Mouse (Mus musculus) embryonic stem cell, embryonic (primary cell): ENCODE data around the gene Syt3.

Experiments
- CTCF ChIA-PET, 4 experiments: fragments of 300-600 bp in 2 of 4; fragments of 350-600 bp in 2 of 4; sonication (Branson Sonifier 250); formaldehyde crosslinking; loops; one replicate each; lab custom pipeline; 2022; ENCODE audit warnings: inconsistent platforms in 2 of 4; lab: Charles Lee
- POLR2A ChIA-PET, 4 experiments: fragments of 300-600 bp in 2 of 4; fragments of 350-600 bp in 2 of 4; sonication (Branson Sonifier 250); formaldehyde crosslinking; loops; one replicate each; lab custom pipeline; 2022; ENCODE audit warnings: antibody characterized with exemption in 4 of 4, inconsistent platforms in 1 of 4; lab: Charles Lee

Gene Syt3

GRCm38 (mm10) chr7:44352750-44353600 is 30.9 kb upstream of the Syt3 start:
- ChIA-PET POLR2A (interaction anchor here (0.6 to 3.4 kb wide), 23 partner anchors 8 to 617 kb away, joined by 3 to 20 read pairs (median 4); partner anchors contain the start of genes Emc10 (in 1 of the 4) and Fam71e1 (in 1 of the 4)), CTCF (interaction anchor here in 3 of 4 experiments (0.5 to 3.1 kb wide), 15 partner anchors 9 to 271 kb away, joined by 3 to 13 read pairs (median 4); no protein-coding TSS in a partner anchor)

GRCm38 (mm10) chr7:44353601-44354340 is 30.1 kb upstream of the Syt3 start:
- POLR2A ChIA-PET, result interaction anchor here (0.5 to 3.4 kb wide), 36 partner anchors 9 to 1103 kb away, joined by 3 to 20 read pairs (median 4); partner anchors contain the start of genes 1700028J19Rik (in 1 of the 4), 2410002F23Rik (in 1 of the 4), Clec11a (in 1 of the 4) and Emc10 (in 1 of the 4)
- CTCF ChIA-PET, result interaction anchor here (0.5 to 3.1 kb wide), 19 partner anchors 10 to 270 kb away, joined by 3 to 13 read pairs (median 3); no protein-coding TSS in a partner anchor

- ChIA-PET POLR2A (interaction anchor here in 2 of 4 experiments (0.8 to 3.4 kb wide), 13 partner anchors 10 to 235 kb away, joined by 3 to 20 read pairs (median 4); partner anchors contain the start of gene Kcnc3 (in 1 of the 2)), CTCF (interaction anchor here in 2 of 4 experiments (1.0 to 3.1 kb wide), 4 partner anchors 20 to 92 kb away, joined by 3 to 13 read pairs (median 4); no protein-coding TSS in a partner anchor)
Measured at GRCm38 (mm10) chr7:44355411-44355810, 28.5 kb upstream of the Syt3 start.

GRCm38 (mm10) chr7:44356590-44357481 is 27.1 kb upstream of the Syt3 start:
- ChIA-PET CTCF (interaction anchor here in 3 of 4 experiments (0.6 to 1.2 kb wide), 4 partner anchors 80 to 104 kb away, joined by 3 to 5 read pairs (median 4); no protein-coding TSS in a partner anchor), POLR2A (interaction anchor here in 3 of 4 experiments (0.6 to 2.5 kb wide), 13 partner anchors 12 to 1103 kb away, joined by 3 to 11 read pairs (median 3); no protein-coding TSS in a partner anchor)

GRCm38 (mm10) chr7:44357531-44357930 is 26.4 kb upstream of the Syt3 start:
- POLR2A ChIA-PET, result interaction anchor here in 2 of 4 experiments (0.5 to 1.2 kb wide), 8 partner anchors 14 to 922 kb away, joined by 3 to 5 read pairs (median 3); partner anchors contain the start of gene Pold1 (in 1 of the 2)

GRCm38 (mm10) chr7:44358012-44358411 is 25.9 kb upstream of the Syt3 start:
- CTCF ChIA-PET, result interaction anchor here in 3 of 4 experiments (0.6 to 0.7 kb wide), 4 partner anchors 95 to 345 kb away, joined by 3 to 6 read pairs (median 6); no protein-coding TSS in a partner anchor

More at GRCm38 (mm10) chr7:44357531-44357930, 26.4 kb upstream of the Syt3 start:
- CTCF ChIA-PET, result interaction anchor here in 3 of 4 experiments (0.6 to 0.7 kb wide), 4 partner anchors 94 to 345 kb away, joined by 3 to 6 read pairs (median 6); no protein-coding TSS in a partner anchor

GRCm38 (mm10) chr7:44358886-44359654 is 24.8 kb upstream of the Syt3 start:
- ChIA-PET CTCF (interaction anchor here in 3 of 4 experiments (0.8 to 2.2 kb wide), 10 partner anchors 8 to 343 kb away, joined by 3 to 26 read pairs (median 5); no protein-coding TSS in a partner anchor), POLR2A (interaction anchor here in 3 of 4 experiments (0.5 to 2.7 kb wide), 37 partner anchors 8 to 745 kb away, joined by 3 to 37 read pairs (median 4); partner anchors contain the start of genes Emc10 (in 2 of the 3), Fam71e1 (in 2 of the 3), Akt1s1 (in 1 of the 3) and Josd2 (in 1 of the 3))

More at GRCm38 (mm10) chr7:44358012-44358411, 25.9 kb upstream of the Syt3 start:
- POLR2A ChIA-PET, result interaction anchor here in 2 of 4 experiments (0.5 to 1.2 kb wide), 7 partner anchors 14 to 922 kb away, joined by 3 to 5 read pairs (median 3); partner anchors contain the start of gene Pold1 (in 1 of the 2)

GRCm38 (mm10) chr7:44359908-44360672 is 23.8 kb upstream of the Syt3 start:
- ChIA-PET POLR2A (interaction anchor here in 3 of 4 experiments (0.5 to 2.7 kb wide), 78 partner anchors 9 to 746 kb away, joined by 3 to 37 read pairs (median 4); partner anchors contain the start of genes Emc10 (in 2 of the 3), Fam71e1 (in 2 of the 3), Josd2 (in 2 of the 3) and Kcnc3 (in 2 of the 3)), CTCF (interaction anchor here (0.5 to 2.2 kb wide), 30 partner anchors 9 to 747 kb away, joined by 3 to 26 read pairs (median 4); partner anchors contain the start of gene Pold1 (in 1 of the 4))

GRCm38 (mm10) chr7:44360792-44361301 is 23.1 kb upstream of the Syt3 start:
- POLR2A ChIA-PET, result interaction anchor here in 3 of 4 experiments (0.6 to 2.7 kb wide), 48 partner anchors 9 to 230 kb away, joined by 3 to 37 read pairs (median 4); partner anchors contain the start of genes Emc10 (in 2 of the 3), Fam71e1 (in 2 of the 3), Josd2 (in 2 of the 3) and Kcnc3 (in 2 of the 3)
- CTCF ChIA-PET, result interaction anchor here (0.5 to 2.2 kb wide), 21 partner anchors 9 to 746 kb away, joined by 3 to 26 read pairs (median 4); partner anchors contain the start of gene Pold1 (in 1 of the 4)

GRCm38 (mm10) chr7:44372678-44373077 is 11.2 kb upstream of the Syt3 start:
- POLR2A ChIA-PET, result interaction anchor here in 3 of 4 experiments (0.6 to 4.1 kb wide), 13 partner anchors 10 to 643 kb away, joined by 3 to 83 read pairs (median 4); partner anchors contain the start of genes Syt3 (in 2 of the 3), 1700008O03Rik (in 1 of the 3) and Josd2 (in 1 of the 3)
- CTCF ChIA-PET, result interaction anchor here in 2 of 4 experiments (0.7 to 1.1 kb wide), 4 partner anchors 21 to 593 kb away, joined by 3 to 10 read pairs (median 4); partner anchors contain the start of gene Pold1 (in 1 of the 2)

- ChIA-PET POLR2A (interaction anchor here (0.5 to 5.1 kb wide), 40 partner anchors 7 to 1195 kb away, joined by 3 to 83 read pairs (median 4); partner anchors contain the start of genes Josd2 (in 3 of the 4), Kcnc3 (in 2 of the 4), 1700008O03Rik (in 1 of the 4) and Emc10 (in 1 of the 4)), CTCF (interaction anchor here in 2 of 4 experiments (0.6 to 1.1 kb wide), 4 partner anchors 65 to 593 kb away, joined by 3 to 10 read pairs (median 4); partner anchors contain the start of gene Pold1 (in 1 of the 2))
Measured at GRCm38 (mm10) chr7:44373460-44373859, 10.4 kb upstream of the Syt3 start.

GRCm38 (mm10) chr7:44373889-44374652 is 9.8 kb upstream of the Syt3 start:
- CTCF ChIA-PET, result interaction anchor here in 3 of 4 experiments (0.5 to 1.5 kb wide), 4 partner anchors 65 to 219 kb away, joined by 3 to 5 read pairs (median 4); no protein-coding TSS in a partner anchor
- POLR2A ChIA-PET, result interaction anchor here (0.5 to 5.1 kb wide), 64 partner anchors 8 to 1195 kb away, joined by 3 to 83 read pairs (median 5); partner anchors contain the start of genes Josd2 (in 3 of the 4), Syt3 (in 3 of the 4), 1700008O03Rik (in 2 of the 4) and Emc10 (in 2 of the 4)
